ENCODE assay signal across 10 mouse cellular contexts in the genomic region with DNA sequence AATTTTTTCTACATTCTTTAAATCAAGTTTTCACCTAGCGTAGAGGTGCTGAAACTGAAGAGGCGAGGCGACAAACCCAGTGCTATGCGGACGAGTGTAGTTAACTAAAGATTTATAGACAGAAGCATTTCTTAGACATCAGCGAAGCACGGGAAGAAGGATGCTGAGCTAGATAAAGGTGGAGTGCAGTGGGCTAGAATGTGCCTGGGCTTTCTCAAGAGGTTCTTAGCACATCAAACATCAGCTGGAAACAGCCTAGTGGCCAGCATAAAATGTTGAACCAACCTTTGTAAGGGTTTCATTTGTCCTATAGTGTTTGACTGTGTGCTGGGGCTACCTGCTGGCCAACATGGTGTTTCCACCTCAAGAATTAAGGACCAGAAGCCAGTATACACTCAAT. TPM values are rescaled to one million over a fixed set of nuclear protein-coding genes. Genes with fewer than 3 reads are reported as not detected.
A peak's percentile ranks its signal among the peaks of the same experiment; 100 is the strongest.
DNase-seq lines count a peak whose midpoint lies in the region; ATAC-seq and TF ChIP-seq lines count a peak whose summit lies in the region.
"Had no signal": no experiment of that assay in that cellular context is flagged by ENCODE, and none has a peak within 500 bp of the region (broad histone marks: within the 10 kb centered on the region; RNA-seq: fewer than 3 reads in every experiment).

TSS of gene Zfp57 (plus strand) at position 301 of the 400 bp plus-strand sequence.

- no peak for TF ChIP-seq CTCF in left cerebral cortex, adult 2 months (IDR thresholded peaks at IDR 0.05)

- no peaks in the 10 kb centered on the region for H3K4me1 ChIP-seq in embryonic facial prominence, embryonic 14.5 days (ENCODE audit: control insufficient read depth, insufficient read depth, low read length)
- H3K4me1 ChIP-seq in hindbrain, embryonic 14.5 days (replicated peaks; ENCODE audit: control insufficient read depth, insufficient read depth, low read length) = peaks cover 19% of the 10 kb centered on the region
- peaks cover 19% of the 10 kb centered on the region for H3K4me1 ChIP-seq in midbrain, embryonic 16.5 days (ENCODE audit: control insufficient read depth, insufficient read depth, low read length)

- H3K9me3 ChIP-seq in embryonic facial prominence, embryonic 14.5 days (ENCODE audit: control insufficient read depth, low read length) = no peaks in the 10 kb centered on the region
- no peaks in the 10 kb centered on the region for H3K9me3 ChIP-seq in hindbrain, embryonic 14.5 days (ENCODE audit: control insufficient read depth, low read length)
- no peaks in the 10 kb centered on the region for H3K9me3 ChIP-seq in midbrain, embryonic 16.5 days (replicated peaks; ENCODE audit: control insufficient read depth, low read length, poor library complexity, severe bottlenecking)
- H3K9me3 ChIP-seq: megakaryocyte, embryonic 14.5 days had no signal

- intact Hi-C loops in left cerebral cortex, adult 2 months (cut with DNase I) = no loop called here

- 97% methylated on average over 7 of the region's 7 CpGs for WGBS in embryonic facial prominence, embryonic 14.5 days
- WGBS in hindbrain, embryonic 14.5 days = 98% methylated on average over 7 of the region's 7 CpGs
- WGBS in midbrain, embryonic 16.5 days = 97% methylated on average over 7 of the region's 7 CpGs

- DNase-seq in left cerebral cortex, adult 2 months (ENCODE audit: extremely low spot score in 1 of 2, low spot score in 2 of 2) = no peak
- DNase-seq in left cerebral cortex, adult 9 months (ENCODE audit: low spot score in 2 of 2) = no peak
- DNase-seq in embryonic facial prominence, embryonic 14.5 days (ENCODE audit: low spot score) = no peak
- DNase-seq in hindbrain, embryonic 14.5 days (ENCODE audit: low spot score) = no peak
- no peak for DNase-seq in spleen, postnatal 36 days (ENCODE audit: low spot score in 2 of 2)
- no peak for DNase-seq in thymus, postnatal 10 days (ENCODE audit: low spot score in 2 of 2)
- DNase-seq: thymus, postnatal 25 days had no signal

- no peak for ATAC-seq in embryonic facial prominence, embryonic 14.5 days (ENCODE audit: low read depth)
- no peak for ATAC-seq in hindbrain, embryonic 14.5 days (ENCODE audit: low FRiP score)
- ATAC-seq in midbrain, embryonic 16.5 days = no peak
- no peak for ATAC-seq in activated CD4-positive, CD25-positive, alpha-beta regulatory T cell, adult 4 months

- no peak within 1 kb of the TSS for H3K4me3 ChIP-seq in left cerebral cortex, adult 2 months
- peak within 1 kb of the TSS; percentile 79 for H3K4me3 ChIP-seq in embryonic facial prominence, embryonic 14.5 days (ENCODE audit: low read depth, low read length)
- peak within 1 kb of the TSS; percentile 81 for H3K4me3 ChIP-seq in hindbrain, embryonic 14.5 days (replicated peaks; ENCODE audit: low read length)
- H3K4me3 ChIP-seq in midbrain, embryonic 16.5 days (ENCODE audit: low read depth, low read length) = peak within 1 kb of the TSS; percentile 77

- peak within 1 kb of the TSS; percentile 98; the same call in 1 of the 2 replicates for H3K9ac ChIP-seq in embryonic facial prominence, embryonic 14.5 days (ENCODE audit: low read depth, low read length)
- 0 out of 2 replicates have a peak within 1 kb of the TSS, but pooled peaks have one; percentile 100 for H3K9ac ChIP-seq in hindbrain, embryonic 14.5 days
- no peak within 1 kb of the TSS for H3K9ac ChIP-seq in midbrain, embryonic 16.5 days (ENCODE audit: low read depth, low read length)

- no peak within 1 kb of the TSS for H3K27ac ChIP-seq in left cerebral cortex, adult 2 months
- H3K27ac ChIP-seq in embryonic facial prominence, embryonic 14.5 days (replicated peaks; ENCODE audit: low read depth, low read length) = no peak within 1 kb of the TSS
- H3K27ac ChIP-seq in hindbrain, embryonic 14.5 days = no peak within 1 kb of the TSS; the same call in 1 of the 2 replicates
- peak within 1 kb of the TSS; percentile 58 for H3K27ac ChIP-seq in midbrain, embryonic 16.5 days (ENCODE audit: low read length)

- H3K36me3 ChIP-seq in embryonic facial prominence, embryonic 14.5 days (ENCODE audit: control insufficient read depth, insufficient read depth, low read length) = peaks cover 9% of the 10 kb centered on the region; the same call in 1 of the 2 replicates
- H3K36me3 ChIP-seq in hindbrain, embryonic 14.5 days (replicated peaks; ENCODE audit: control insufficient read depth, insufficient read depth) = peaks cover 14% of the 10 kb centered on the region
- peaks cover 7% of the 10 kb centered on the region for H3K36me3 ChIP-seq in midbrain, embryonic 16.5 days (ENCODE audit: control insufficient read depth, insufficient read depth, low read length)

- peak within 1 kb of the TSS; percentile 78 for H3K4me2 ChIP-seq in embryonic facial prominence, embryonic 14.5 days (ENCODE audit: low read depth, low read length)
- peak within 1 kb of the TSS; percentile 62 for H3K4me2 ChIP-seq in hindbrain, embryonic 14.5 days (replicated peaks)
- H3K4me2 ChIP-seq in midbrain, embryonic 16.5 days (ENCODE audit: low read length) = peak within 1 kb of the TSS; percentile 70

- H3K27me3 ChIP-seq in embryonic facial prominence, embryonic 14.5 days (replicated peaks; ENCODE audit: control insufficient read depth, insufficient read depth, low read length) = no peaks in the 10 kb centered on the region
- H3K27me3 ChIP-seq in hindbrain, embryonic 14.5 days (ENCODE audit: control insufficient read depth, insufficient read depth, low read length) = no peaks in the 10 kb centered on the region
- no peaks in the 10 kb centered on the region for H3K27me3 ChIP-seq in midbrain, embryonic 16.5 days (ENCODE audit: control insufficient read depth, insufficient read depth, low read depth, low read length)

RNA-seq across cellular contexts. Expression of gene Zfp57, which starts in this region (rescaled TPM):
- total RNA-seq in left cerebral cortex, adult 2 months (2021) = 10 to 100 TPM; 16.7 to 17.8 TPM
- polyA plus RNA-seq in embryonic facial prominence, embryonic 14.5 days (2014; fragmentation: Nextera tagmentation; extraction: Ambion mirVana) = 45.5 and 64.8 TPM in 2 replicates
- 225 and 236 TPM in 2 replicates for polyA plus RNA-seq in hindbrain, embryonic 14.5 days (2014; fragmentation: Nextera tagmentation; extraction: Ambion mirVana)
- 280 and 312 TPM in 2 replicates for polyA plus RNA-seq in midbrain, embryonic 16.5 days (2015; fragmentation: Nextera tagmentation; extraction: Ambion mirVana)
- polyA plus RNA-seq in activated CD4-positive, CD25-positive, alpha-beta regulatory T cell, adult 4 months (2017; shearing (Covaris generic)) = not detected

Comparison
In these comparisons a context has a peak if more than half of its experiments do, and no peak if none do; other contexts are left out.
1. RNA of gene Zfp57 (polyA plus RNA-seq): 280 to 312 TPM in midbrain, embryonic 16.5 days, 225 to 236 TPM in hindbrain, embryonic 14.5 days and 45.5 to 64.8 TPM in embryonic facial prominence, embryonic 14.5 days; not detected in activated CD4-positive, CD25-positive, alpha-beta regulatory T cell, adult 4 months; every median in the first group is over 10 times any median in the second.
2. Peak in every context shown above with its lines, with median percentiles within 50 percentile points of each other: H3K4me2 ChIP-seq.